Mouse (Mus musculus): ENCODE measurements around the gene Bcl3. TPM values are rescaled to one million over a fixed set of nuclear protein-coding genes. Genes with fewer than 3 reads are reported as not detected.

The Bcl3 gene
- total and polyA plus RNA-seq, 3 experiments: 0.71 to 6.6 TPM; not detected in 1

DNA sequence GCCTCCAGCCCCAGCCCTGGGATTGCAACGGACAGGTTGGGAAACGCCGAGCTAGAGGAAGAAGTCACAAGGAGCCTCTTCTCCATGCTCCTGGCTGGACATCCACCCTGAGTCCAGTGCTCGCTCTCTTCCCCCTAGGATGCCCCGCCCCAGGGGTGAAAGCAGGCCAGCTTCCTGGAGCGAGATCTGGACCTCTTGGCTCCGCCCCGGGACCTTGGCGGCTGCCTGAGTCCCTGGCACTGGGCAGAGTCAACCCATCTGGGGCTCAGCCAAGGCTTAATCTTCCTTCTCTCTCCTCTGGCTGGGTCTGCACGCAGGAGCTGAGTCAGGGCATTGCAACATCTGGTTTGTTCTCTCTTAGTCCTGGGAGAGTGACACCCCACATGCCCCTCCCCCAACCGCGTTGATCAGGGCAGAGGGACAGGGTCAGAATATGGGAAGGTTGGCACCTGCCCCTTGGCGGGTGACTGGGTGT is 8.1 kb upstream of the Bcl3 start:
- H3K27me3 ChIP-seq (ENCODE audit: insufficient read depth, low read length): peaks cover 22% of the 10 kb centered on the region
- no peak for TF ChIP-seq POLR2AphosphoS5 (IDR thresholded peaks at IDR 0.05; ENCODE audit: insufficient replicate concordance, low read depth, low read length)
- TF ChIP-seq TAL1 (conservative IDR thresholded peaks at IDR 0.05; ENCODE audit: low read depth, low read length): no peak
- no peak for TF ChIP-seq GATA2 (IDR thresholded peaks at IDR 0.05; ENCODE audit: borderline replicate concordance, low read depth, low read length)
- TF ChIP-seq GATA1 (IDR thresholded peaks at IDR 0.05; ENCODE audit: borderline replicate concordance, low read length): no peak
- no peak for TF ChIP-seq CTCF (IDR thresholded peaks at IDR 0.05; ENCODE audit: low read depth, low read length)
- peaks cover 7% of the 10 kb centered on the region for H3K4me1 ChIP-seq (ENCODE audit: insufficient read depth, low read depth, low read length)
- ATAC-seq (ENCODE audit: extremely low read depth, insufficient number of reproducible peaks, low FRiP score, poor library complexity, severe bottlenecking): no peak
- no peak for DNase-seq (ENCODE audit: low spot score)
- no peaks in the 10 kb centered on the region for H3K36me3 ChIP-seq (replicated peaks)
- H3K4me3 ChIP-seq (ENCODE audit: low read depth, low read length): no peak overlapping the region
- no peaks in the 10 kb centered on the region for H3K9me3 ChIP-seq (replicated peaks)

- peaks cover 13% of the 10 kb centered on the region for H3K4me1 ChIP-seq (ENCODE audit: insufficient read depth, low read depth, low read length)
- DNase-seq (ENCODE audit: low spot score): no peak
Observed at GRCm38 (mm10) chr7:19829694-19830093, 7.1 kb upstream of the Bcl3 start.

GRCm38 (mm10) chr7:19826756-19827155 is 4.2 kb upstream of the Bcl3 start:
- TF ChIP-seq TAL1 (conservative IDR thresholded peaks at IDR 0.05; ENCODE audit: low read depth, low read length) (no peak), GATA1 (IDR thresholded peaks at IDR 0.05; ENCODE audit: borderline replicate concordance, low read length) (no peak), POLR2AphosphoS5 (IDR thresholded peaks at IDR 0.05; ENCODE audit: insufficient replicate concordance, low read depth, low read length) (no peak), CTCF (IDR thresholded peaks at IDR 0.05; ENCODE audit: low read depth, low read length) (no peak), GATA2 (IDR thresholded peaks at IDR 0.05; ENCODE audit: borderline replicate concordance, low read depth, low read length) (no peak)
- H3K36me3 ChIP-seq (replicated peaks): no peaks in the 10 kb centered on the region

More at GRCm38 (mm10) chr7:19829694-19830093, 7.1 kb upstream of the Bcl3 start:
- H3K9me3 ChIP-seq (replicated peaks): no peaks in the 10 kb centered on the region
- no peak for ATAC-seq (ENCODE audit: extremely low read depth, insufficient number of reproducible peaks, low FRiP score, poor library complexity, severe bottlenecking)
- H3K4me3 ChIP-seq (ENCODE audit: low read depth, low read length): no peak overlapping the region
- peaks cover 24% of the 10 kb centered on the region for H3K27me3 ChIP-seq (ENCODE audit: insufficient read depth, low read length)
- H3K36me3 ChIP-seq (replicated peaks): no peaks in the 10 kb centered on the region
- TF ChIP-seq GATA1 (IDR thresholded peaks at IDR 0.05; ENCODE audit: borderline replicate concordance, low read length) (no peak), GATA2 (IDR thresholded peaks at IDR 0.05; ENCODE audit: borderline replicate concordance, low read depth, low read length) (no peak), CTCF (IDR thresholded peaks at IDR 0.05; ENCODE audit: low read depth, low read length) (no peak), TAL1 (conservative IDR thresholded peaks at IDR 0.05; ENCODE audit: low read depth, low read length) (no peak), POLR2AphosphoS5 (IDR thresholded peaks at IDR 0.05; ENCODE audit: insufficient replicate concordance, low read depth, low read length) (no peak)

GRCm38 (mm10) chr7:19824182-19824973 is 1.8 kb upstream of the Bcl3 start:
- Histone ChIP-seq H3K27me3 (ENCODE audit: insufficient read depth, low read length) (peaks cover 48% of the 10 kb centered on the region), H3K9me3 (replicated peaks) (no peaks in the 10 kb centered on the region), H3K4me1 (ENCODE audit: insufficient read depth, low read depth, low read length) (peaks cover 36% of the 10 kb centered on the region), H3K4me3 (ENCODE audit: low read depth, low read length) (peak overlapping the region; percentile 31; the same call in 1 of the 2 replicates), H3K36me3 (replicated peaks) (no peaks in the 10 kb centered on the region)
- DNase-seq (ENCODE audit: low spot score) (peak; percentile 80), ATAC-seq (ENCODE audit: extremely low read depth, insufficient number of reproducible peaks, low FRiP score, poor library complexity, severe bottlenecking) (peak; percentile 78)
- no peak for TF ChIP-seq GATA2 (IDR thresholded peaks at IDR 0.05; ENCODE audit: borderline replicate concordance, low read depth, low read length)
- TF ChIP-seq CTCF (IDR thresholded peaks at IDR 0.05; ENCODE audit: low read depth, low read length): no peak
- TF ChIP-seq POLR2AphosphoS5 (IDR thresholded peaks at IDR 0.05; ENCODE audit: insufficient replicate concordance, low read depth, low read length): no peak
- no peak for TF ChIP-seq GATA1 (IDR thresholded peaks at IDR 0.05; ENCODE audit: borderline replicate concordance, low read length)
- no peak for TF ChIP-seq TAL1 (conservative IDR thresholded peaks at IDR 0.05; ENCODE audit: low read depth, low read length)

More at GRCm38 (mm10) chr7:19826756-19827155, 4.2 kb upstream of the Bcl3 start:
- peaks cover 40% of the 10 kb centered on the region for H3K4me1 ChIP-seq (ENCODE audit: insufficient read depth, low read depth, low read length)
- H3K27me3 ChIP-seq (ENCODE audit: insufficient read depth, low read length): peaks cover 47% of the 10 kb centered on the region
- no peaks in the 10 kb centered on the region for H3K9me3 ChIP-seq (replicated peaks)
- ATAC-seq (ENCODE audit: extremely low read depth, insufficient number of reproducible peaks, low FRiP score, poor library complexity, severe bottlenecking): no peak
- no peak for DNase-seq (ENCODE audit: low spot score)
- H3K4me3 ChIP-seq (ENCODE audit: low read depth, low read length): no peak overlapping the region

GRCm38 (mm10) chr7:19823256-19824181 is 949 bp upstream of the Bcl3 start:
- H3K4me1 ChIP-seq (ENCODE audit: insufficient read depth, low read depth, low read length): peaks cover 43% of the 10 kb centered on the region
- peak overlapping the region; percentile 31; the same call in 1 of the 2 replicates for H3K4me3 ChIP-seq (ENCODE audit: low read depth, low read length)
- H3K36me3 ChIP-seq (replicated peaks): no peaks in the 10 kb centered on the region
- no peak for DNase-seq (ENCODE audit: low spot score)
- no peaks in the 10 kb centered on the region for H3K9me3 ChIP-seq (replicated peaks)
- TF ChIP-seq GATA1 (IDR thresholded peaks at IDR 0.05; ENCODE audit: borderline replicate concordance, low read length): no peak
- no peak for TF ChIP-seq GATA2 (IDR thresholded peaks at IDR 0.05; ENCODE audit: borderline replicate concordance, low read depth, low read length)
- no peak for TF ChIP-seq POLR2AphosphoS5 (IDR thresholded peaks at IDR 0.05; ENCODE audit: insufficient replicate concordance, low read depth, low read length)
- no peak for TF ChIP-seq CTCF (IDR thresholded peaks at IDR 0.05; ENCODE audit: low read depth, low read length)
- TF ChIP-seq TAL1 (conservative IDR thresholded peaks at IDR 0.05; ENCODE audit: low read depth, low read length): no peak
- ATAC-seq (ENCODE audit: extremely low read depth, insufficient number of reproducible peaks, low FRiP score, poor library complexity, severe bottlenecking): no peak
- H3K27me3 ChIP-seq (ENCODE audit: insufficient read depth, low read length): peaks cover 47% of the 10 kb centered on the region
